Mouse (Mus musculus) hindbrain, embryonic 13.5 days (tissue): ENCODE data around the gene Ifnlr1. TPM values are rescaled to one million over a fixed set of nuclear protein-coding genes. Genes with fewer than 3 reads are reported as not detected.

Experiments
- ATAC-seq: fragments of 200-750 bp; cut with Nextera tagmentation; 2 replicates; pipeline ENCODE4 v1.8.0; 2017; ENCODE audit warnings: moderate TSS enrichment; ENCODE audit not compliant: low FRiP score
- H3K27ac ChIP-seq: fragments of 300-500 bp; sonication (generic); 2 replicates; pipeline ENCODE4 v1.5.1; 2015; ENCODE audit warnings: inconsistent platforms, mild to moderate bottlenecking, moderate library complexity
- H3K27me3 ChIP-seq: fragments of 300-500 bp; sonication (generic); 2 replicates; pipeline ENCODE4 v1.6.1; 2015; ENCODE audit warnings: mild to moderate bottlenecking, inconsistent platforms
- H3K36me3 ChIP-seq: fragments of 300-500 bp; sonication (generic); 2 replicates; pipeline ENCODE4 v1.6.1; 2015; ENCODE audit warnings: mild to moderate bottlenecking, inconsistent platforms
- H3K4me1 ChIP-seq: fragments of 300-500 bp; sonication (generic); replicated peaks from 2 replicates; pipeline ENCODE4 v1.6.1; 2015; ENCODE audit warnings: inconsistent platforms
- H3K4me2 ChIP-seq: fragments of 300-500 bp; sonication (generic); 2 replicates; pipeline ENCODE4 v1.6.1; 2015; ENCODE audit warnings: inconsistent platforms, mild to moderate bottlenecking, moderate library complexity
- H3K4me3 ChIP-seq: fragments of 300-500 bp; sonication (generic); 2 replicates; pipeline ENCODE4 v1.5.1; 2015; ENCODE audit warnings: mild to moderate bottlenecking, inconsistent platforms
- H3K9ac ChIP-seq: fragments of 300-500 bp; sonication (generic); 2 replicates; pipeline ENCODE4 v1.6.1; 2015; ENCODE audit warnings: mild to moderate bottlenecking, inconsistent platforms
- H3K9me3 ChIP-seq: fragments of 300-500 bp; sonication (generic); 2 replicates; pipeline ENCODE4 v1.6.1; 2016; ENCODE audit warnings: inconsistent platforms
- WGBS: fragments of 180-500 bp; shearing (Covaris S2); methylation state at CpG from one replicate; pipeline ENCODE4 v1.1.7; 2015; 5-methylcytosine and 5-hydroxymethylcytosine counted together
- polyA plus RNA-seq: library from polyadenylated mRNA; unstranded; fragments of >200 nt; fragmentation: Nextera tagmentation; extraction: Ambion mirVana; gene quantifications from 2 replicates; pipeline ENCODE4 v1.2.1, GENCODE M21; 2015

Ifnlr1 gene
- polyA plus RNA-seq, 1 experiment from 2014 or later = 0.42 TPM

- Histone ChIP-seq H3K9me3 (no peaks in the 10 kb centered on the region), H3K9ac (no peak overlapping the region), H3K36me3 (no peaks in the 10 kb centered on the region), H3K27ac (no peak overlapping the region), H3K4me1 (no peaks in the 10 kb centered on the region), H3K27me3 (peaks cover 10% of the 10 kb centered on the region; the same call in 1 of the 2 replicates), H3K4me2 (no peak overlapping the region), H3K4me3 (no peak overlapping the region)
- no peak for ATAC-seq
- 71% methylated on average over 9 of the region's 9 CpGs for WGBS
Measured at GRCm38 (mm10) chr4:135730204-135730603, 44.1 kb downstream of the Ifnlr1 start.

DNA sequence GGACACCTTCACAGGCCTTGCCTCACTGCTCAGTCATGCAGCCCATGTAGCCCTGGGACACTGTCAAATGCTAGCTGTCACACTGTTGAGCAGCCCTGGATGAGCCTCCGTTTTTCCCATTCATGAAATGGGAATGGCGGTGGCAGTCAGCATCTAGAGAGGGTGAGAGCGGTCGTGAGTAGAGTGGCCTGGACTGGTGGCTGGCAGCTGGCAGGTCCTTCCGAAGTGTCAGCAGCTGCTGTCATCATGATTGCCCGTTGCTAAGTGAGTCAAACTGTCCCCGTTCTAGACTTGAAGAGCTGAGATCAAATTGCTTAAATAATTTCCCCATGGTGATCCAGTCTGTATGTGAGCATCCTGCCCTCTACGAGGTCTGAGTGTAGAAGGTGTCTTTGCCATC, 44.9 kb downstream of the Ifnlr1 start:
- WGBS = 70% methylated on average over 8 of the region's 8 CpGs
- no peak overlapping the region for H3K9ac ChIP-seq
- H3K36me3 ChIP-seq = no peaks in the 10 kb centered on the region
- H3K27ac ChIP-seq = no peak overlapping the region
- H3K4me1 ChIP-seq = no peaks in the 10 kb centered on the region
- no peak for ATAC-seq
- H3K9me3 ChIP-seq = no peaks in the 10 kb centered on the region
- peaks cover 10% of the 10 kb centered on the region; the same call in 1 of the 2 replicates for H3K27me3 ChIP-seq
- H3K4me3 ChIP-seq = no peak overlapping the region
- no peak overlapping the region for H3K4me2 ChIP-seq

DNA sequence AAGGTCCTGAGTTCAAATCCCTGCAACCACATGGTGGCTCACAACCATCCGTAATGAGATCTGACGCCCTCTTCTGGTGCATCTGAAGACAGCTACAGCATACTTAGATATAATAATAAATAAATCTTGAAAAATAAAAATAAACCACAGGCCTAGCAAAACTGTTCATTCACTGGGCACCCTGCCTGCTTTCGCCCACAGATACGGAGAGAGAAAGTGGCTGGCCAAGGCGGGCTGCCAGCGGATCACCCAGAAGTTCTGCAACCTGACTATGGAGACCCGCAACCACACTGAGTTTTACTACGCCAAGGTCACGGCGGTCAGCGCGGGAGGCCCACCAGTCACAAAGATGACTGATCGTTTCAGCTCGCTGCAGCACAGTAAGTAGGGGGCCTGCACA, 47.8 kb downstream of the Ifnlr1 start:
- Histone ChIP-seq H3K9me3 (no peaks in the 10 kb centered on the region), H3K4me1 (no peaks in the 10 kb centered on the region), H3K4me3 (no peak overlapping the region), H3K27ac (no peak overlapping the region), H3K27me3 (0 out of 2 replicates have a peak, but pooled peaks cover under 1% of the 10 kb centered on the region), H3K4me2 (no peak overlapping the region), H3K9ac (no peak overlapping the region), H3K36me3 (no peaks in the 10 kb centered on the region)
- WGBS = 96% methylated on average over 14 of the region's 14 CpGs
- ATAC-seq = no peak

DNA sequence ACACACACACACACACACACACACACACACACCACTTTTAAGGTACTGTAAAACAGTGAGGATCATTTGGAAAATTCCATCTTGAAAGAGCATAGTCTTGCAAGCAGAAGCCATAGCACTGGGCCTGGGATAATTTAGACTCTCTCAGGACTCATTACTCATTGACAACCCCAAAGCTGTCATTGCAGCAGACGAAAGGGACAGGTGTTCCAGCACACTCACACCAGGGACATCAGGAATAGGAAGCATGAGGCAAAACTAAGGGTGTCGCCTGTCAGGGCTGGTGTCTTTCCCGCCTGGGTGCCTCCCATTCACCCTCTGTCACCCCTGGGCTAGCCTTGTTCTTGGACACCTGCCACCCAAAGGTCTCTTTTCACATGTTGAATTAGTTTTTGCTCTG, 50.8 kb downstream of the Ifnlr1 start:
- Histone ChIP-seq H3K27ac (no peak overlapping the region), H3K9ac (no peak overlapping the region), H3K4me2 (no peak overlapping the region), H3K36me3 (no peaks in the 10 kb centered on the region), H3K4me1 (no peaks in the 10 kb centered on the region), H3K27me3 (no peaks in the 10 kb centered on the region), H3K9me3 (no peaks in the 10 kb centered on the region), H3K4me3 (no peak overlapping the region)
- ATAC-seq = no peak
- 81% methylated on average over 3 of the region's 3 CpGs for WGBS

DNA sequence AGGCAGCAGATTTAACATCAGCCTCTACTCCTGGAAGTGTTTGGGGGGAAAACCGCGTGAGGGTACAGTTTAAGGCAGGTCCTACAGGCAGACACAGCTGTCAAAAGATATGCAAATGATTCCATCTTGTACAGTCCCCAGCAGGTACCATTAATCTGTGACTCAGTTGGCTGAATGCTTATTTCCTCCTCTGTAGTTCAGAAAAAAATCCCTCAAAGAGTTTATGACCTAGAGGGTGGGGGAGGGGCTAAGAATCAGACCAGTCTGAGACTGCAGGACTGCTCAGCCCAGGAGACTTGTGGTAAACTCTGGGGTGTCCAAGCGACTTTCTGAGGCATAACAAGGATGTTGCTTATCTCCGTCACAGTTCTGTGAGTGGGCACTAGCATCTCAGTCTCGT, 52.1 kb downstream of the Ifnlr1 start:
- H3K9ac ChIP-seq = no peak overlapping the region
- 69% methylated on average over 5 of the region's 5 CpGs for WGBS
- H3K9me3 ChIP-seq = no peaks in the 10 kb centered on the region
- H3K27me3 ChIP-seq = no peaks in the 10 kb centered on the region
- H3K27ac ChIP-seq = no peak overlapping the region
- H3K4me2 ChIP-seq = no peak overlapping the region
- no peak overlapping the region for H3K4me3 ChIP-seq
- no peaks in the 10 kb centered on the region for H3K4me1 ChIP-seq
- no peaks in the 10 kb centered on the region for H3K36me3 ChIP-seq
- no peak for ATAC-seq

DNA sequence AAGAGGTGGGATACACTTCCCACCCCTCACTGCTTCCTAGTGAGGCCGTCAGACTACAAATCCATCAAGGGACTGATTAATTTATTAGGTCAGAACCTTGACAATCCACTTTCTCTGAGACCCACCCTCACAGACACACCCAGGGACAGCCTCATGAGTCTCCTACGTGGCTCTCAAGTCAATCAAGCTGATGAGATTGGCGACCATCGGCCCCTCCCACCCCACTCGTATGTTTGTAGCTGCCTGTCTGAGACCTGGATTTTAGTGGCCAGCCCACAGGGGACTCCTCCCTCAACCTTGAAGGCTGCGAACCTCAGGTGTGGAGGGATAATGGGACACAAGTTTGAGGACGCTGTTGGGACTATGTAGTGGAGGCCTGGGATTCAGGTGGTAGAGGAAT, 53.1 kb downstream of the Ifnlr1 start:
- no peak for ATAC-seq
- Histone ChIP-seq H3K36me3 (no peaks in the 10 kb centered on the region), H3K4me3 (no peak overlapping the region), H3K4me1 (no peaks in the 10 kb centered on the region), H3K27me3 (no peaks in the 10 kb centered on the region), H3K27ac (no peak overlapping the region), H3K4me2 (no peak overlapping the region), H3K9ac (no peak overlapping the region), H3K9me3 (no peaks in the 10 kb centered on the region)
- WGBS = 70% methylated on average over 7 of the region's 7 CpGs

DNA sequence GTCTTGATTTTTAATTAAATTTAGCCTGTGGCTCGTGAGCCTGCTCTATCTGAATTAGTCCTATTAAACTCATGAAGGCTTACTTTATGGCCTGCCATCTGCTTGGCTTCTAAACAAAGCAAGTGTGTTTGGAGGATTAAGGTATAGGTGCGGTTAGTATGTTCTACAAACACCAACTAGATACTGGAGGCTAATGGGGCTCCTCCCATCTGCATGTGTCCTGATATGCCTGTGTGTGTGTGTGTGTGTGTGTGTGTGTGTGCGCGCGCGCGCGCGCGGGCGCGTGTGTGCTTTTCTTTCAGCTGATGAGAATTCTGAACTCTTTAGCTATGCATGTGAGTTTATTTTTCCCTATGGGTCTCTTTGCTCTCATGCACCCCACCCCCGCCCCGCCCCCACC, 53.6 kb downstream of the Ifnlr1 start:
- Histone ChIP-seq H3K36me3 (no peaks in the 10 kb centered on the region), H3K9ac (no peak overlapping the region), H3K4me2 (no peak overlapping the region), H3K27ac (no peak overlapping the region), H3K4me3 (no peak overlapping the region), H3K27me3 (no peaks in the 10 kb centered on the region), H3K9me3 (no peaks in the 10 kb centered on the region), H3K4me1 (no peaks in the 10 kb centered on the region)
- 94% methylated on average over 14 of the region's 14 CpGs for WGBS
- no peak for ATAC-seq

- H3K9me3 ChIP-seq = no peaks in the 10 kb centered on the region
- 58% methylated on average over 6 of the region's 6 CpGs for WGBS
- H3K27me3 ChIP-seq = no peaks in the 10 kb centered on the region
- no peak overlapping the region for H3K27ac ChIP-seq
- H3K4me3 ChIP-seq = no peak overlapping the region
- no peak for ATAC-seq
- H3K36me3 ChIP-seq = no peaks in the 10 kb centered on the region
- no peaks in the 10 kb centered on the region for H3K4me1 ChIP-seq
- no peak overlapping the region for H3K9ac ChIP-seq
- no peak overlapping the region for H3K4me2 ChIP-seq
Measured at GRCm38 (mm10) chr4:135743520-135743919, 57.4 kb downstream of the Ifnlr1 start.

DNA sequence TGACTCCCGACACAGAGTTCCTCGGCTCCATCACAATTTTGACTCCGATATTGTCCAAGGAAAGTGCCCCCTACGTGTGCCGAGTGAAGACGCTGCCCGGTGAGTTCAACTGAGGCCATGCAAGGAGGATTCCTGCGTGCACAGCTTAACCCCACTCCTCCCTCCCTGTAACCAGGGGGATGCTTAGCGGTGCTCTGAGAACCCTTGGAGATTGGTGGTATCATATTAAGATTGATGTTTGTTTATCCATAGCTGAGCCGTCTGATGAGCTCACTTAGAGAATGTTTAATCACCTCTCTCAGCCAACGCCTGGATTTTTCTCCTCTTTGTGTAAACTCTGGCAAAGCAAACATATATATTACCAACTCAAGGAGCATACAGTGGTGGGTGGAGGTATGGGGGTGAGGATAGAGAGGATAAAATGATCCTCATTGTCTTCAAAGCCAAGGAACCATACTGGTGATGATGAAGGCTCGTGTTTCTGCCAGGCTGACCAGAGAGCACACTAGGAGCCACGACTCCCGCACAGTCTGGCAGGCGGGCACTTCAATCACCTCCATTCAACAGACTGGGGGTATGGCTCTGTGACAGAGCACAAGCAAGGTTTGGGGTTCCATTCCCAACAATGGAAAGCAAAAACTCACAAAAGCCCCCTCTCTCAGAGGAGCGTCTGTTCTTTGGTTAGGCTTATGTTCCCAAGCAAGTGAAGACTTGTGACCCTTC, 58.8 kb downstream of the Ifnlr1 start:
- ATAC-seq = no peak
- no peaks in the 10 kb centered on the region for H3K27me3 ChIP-seq
- no peaks in the 10 kb centered on the region for H3K9me3 ChIP-seq
- no peaks in the 10 kb centered on the region for H3K4me1 ChIP-seq
- H3K4me3 ChIP-seq = no peak overlapping the region
- 58% methylated on average over 16 of the region's 16 CpGs for WGBS
- no peak overlapping the region for H3K27ac ChIP-seq
- no peaks in the 10 kb centered on the region for H3K36me3 ChIP-seq
- no peak overlapping the region for H3K4me2 ChIP-seq
- no peak overlapping the region for H3K9ac ChIP-seq

DNA sequence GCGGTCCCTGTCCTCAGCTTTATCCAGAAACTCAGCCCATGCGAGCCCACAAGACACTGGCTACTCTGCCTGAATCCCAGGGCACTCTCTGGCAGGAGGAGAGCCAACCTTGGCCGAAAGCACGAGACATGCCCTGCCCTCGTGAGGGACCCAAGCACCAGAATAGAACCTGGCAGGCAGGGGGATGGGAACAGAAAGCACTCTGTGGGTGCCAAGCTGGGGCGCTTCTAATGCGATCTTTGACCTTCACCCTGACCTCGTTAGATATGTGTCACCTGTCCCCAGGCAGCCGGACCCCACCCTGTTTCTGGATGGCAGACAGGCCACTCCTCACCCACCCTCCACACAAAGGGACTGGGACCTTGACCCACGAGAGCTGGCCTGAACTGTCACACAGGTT, 59.5 kb downstream of the Ifnlr1 start:
- H3K27ac ChIP-seq = no peak overlapping the region
- H3K4me1 ChIP-seq = no peaks in the 10 kb centered on the region
- no peaks in the 10 kb centered on the region for H3K36me3 ChIP-seq
- no peak overlapping the region for H3K4me2 ChIP-seq
- H3K9ac ChIP-seq = no peak overlapping the region
- no peaks in the 10 kb centered on the region for H3K9me3 ChIP-seq
- WGBS = 79% methylated on average over 10 of the region's 10 CpGs
- H3K27me3 ChIP-seq = no peaks in the 10 kb centered on the region
- ATAC-seq = no peak
- H3K4me3 ChIP-seq = no peak overlapping the region

DNA sequence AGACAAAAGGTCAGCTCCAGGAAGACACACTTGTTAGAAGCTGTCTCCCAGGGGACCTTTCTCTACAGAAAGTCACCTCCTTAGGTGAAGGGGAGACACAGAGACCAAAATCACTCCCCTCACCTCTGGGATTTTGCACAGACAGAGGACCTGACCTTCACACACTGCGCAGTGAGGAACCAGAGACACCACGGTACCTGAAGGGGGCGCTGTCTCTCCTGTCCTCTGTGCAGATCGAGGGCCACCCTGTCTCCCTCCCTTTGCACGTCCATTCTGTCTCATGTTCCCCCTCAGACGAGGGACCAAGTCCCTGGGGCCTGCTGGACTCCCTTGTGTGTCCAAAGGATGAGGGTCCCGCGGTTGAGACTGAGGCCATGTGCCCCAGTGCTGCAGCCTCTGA, 64.8 kb downstream of the Ifnlr1 start:
- Histone ChIP-seq H3K4me3 (no peak overlapping the region), H3K9ac (no peak overlapping the region), H3K9me3 (peaks cover 9% of the 10 kb centered on the region), H3K4me1 (no peaks in the 10 kb centered on the region), H3K27ac (no peak overlapping the region), H3K36me3 (no peaks in the 10 kb centered on the region), H3K27me3 (no peaks in the 10 kb centered on the region), H3K4me2 (no peak overlapping the region)
- no peak for ATAC-seq
- 81% methylated on average over 8 of the region's 8 CpGs for WGBS

GRCm38 (mm10) chr4:135752106-135752778, 66.2 kb downstream of the Ifnlr1 start:
- no peaks in the 10 kb centered on the region for H3K36me3 ChIP-seq
- no peak for ATAC-seq
- 81% methylated on average over 7 of the region's 7 CpGs for WGBS
- no peak overlapping the region for H3K9ac ChIP-seq
- H3K27ac ChIP-seq = no peak overlapping the region
- peaks cover 9% of the 10 kb centered on the region for H3K9me3 ChIP-seq
- H3K27me3 ChIP-seq = no peaks in the 10 kb centered on the region
- H3K4me3 ChIP-seq = no peak overlapping the region
- no peak overlapping the region for H3K4me2 ChIP-seq
- H3K4me1 ChIP-seq = no peaks in the 10 kb centered on the region

GRCm38 (mm10) chr4:135752779-135753164, 66.7 kb downstream of the Ifnlr1 start:
- Histone ChIP-seq H3K27me3 (no peaks in the 10 kb centered on the region), H3K4me3 (no peak overlapping the region), H3K27ac (no peak overlapping the region), H3K36me3 (no peaks in the 10 kb centered on the region), H3K9ac (no peak overlapping the region), H3K9me3 (peaks cover 9% of the 10 kb centered on the region), H3K4me1 (no peaks in the 10 kb centered on the region), H3K4me2 (no peak overlapping the region)
- 87% methylated on average over 8 of the region's 8 CpGs for WGBS
- ATAC-seq = no peak
